Mouse (Mus musculus) spleen, adult 2 months (tissue): Measurements from ENCODE around the gene Thada. TPM values are rescaled to one million over a fixed set of nuclear protein-coding genes. Genes with fewer than 3 reads are reported as not detected.
A peak's percentile ranks its signal among the peaks of the same experiment; 100 is the strongest.

Source experiments
- DNase-seq, 2 experiments: peaks; one replicate each; pipeline versions ENCODE4 v3.0.0 to v3.0.0-alpha.2; 2012 to 2021; ENCODE audit warnings: low spot score in 2 of 2, low read depth in 1 of 2
- H3K27ac ChIP-seq: fragments of 200-500 bp; 2 replicates; pipeline ENCODE4 v1.5.1; 2012; ENCODE audit warnings: low read length, inconsistent platforms; ENCODE audit not compliant: insufficient read depth
- H3K27me3 ChIP-seq: fragments of 200-500 bp; 2 replicates; pipeline ENCODE4 v1.6.1; 2012; ENCODE audit warnings: mild to moderate bottlenecking, moderate library complexity, low read length, inconsistent platforms; ENCODE audit not compliant: control insufficient read depth, insufficient read depth
- H3K36me3 ChIP-seq: fragments of 200-500 bp; 2 replicates; pipeline ENCODE4 v1.6.1; 2012; ENCODE audit warnings: mild to moderate bottlenecking, low read length, inconsistent platforms; ENCODE audit not compliant: control insufficient read depth, insufficient read depth
- H3K4me1 ChIP-seq: fragments of 200-500 bp; 2 replicates; pipeline ENCODE4 v1.6.1; 2011; ENCODE audit warnings: inconsistent platforms; ENCODE audit not compliant: control insufficient read depth, insufficient read depth, insufficient read length
- H3K4me3 ChIP-seq: fragments of 200-500 bp; 2 replicates; pipeline ENCODE4 v1.5.1; 2011; ENCODE audit warnings: mild to moderate bottlenecking, inconsistent platforms; ENCODE audit not compliant: insufficient read depth, insufficient read length; ENCODE audit errors: extremely low read depth
- CTCF ChIP-seq: fragments of 200-500 bp; IDR thresholded peaks from 2 replicates; pipeline ENCODE4 v1.5.1; 2011; ENCODE audit warnings: mild to moderate bottlenecking, inconsistent platforms; ENCODE audit not compliant: insufficient read depth, insufficient read length, insufficient replicate concordance; ENCODE audit errors: extremely low read depth
- POLR2A ChIP-seq: fragments of 200-500 bp; IDR thresholded peaks from 2 replicates; pipeline ENCODE4 v1.6.1; 2011; ENCODE audit warnings: low read depth, low read length, inconsistent platforms
- WGBS: fragments of 180-500 bp; shearing (Covaris S2); methylation state at CpG from one replicate; pipeline ENCODE4 v1.1.7; 2018; 5-methylcytosine and 5-hydroxymethylcytosine counted together
- polyA plus RNA-seq: library from polyadenylated mRNA; depleted of rRNA; stranded (reverse); fragments of >200 nt; gene quantifications from 2 replicates; pipeline ENCODE4 v1.2.3, GENCODE M21; 2012

The Thada gene
- polyA plus RNA-seq, 1 experiment: 17.2 TPM

- peak; percentile 78 to 83 for DNase-seq
- Histone ChIP-seq H3K4me3 (peak overlapping the region; percentile 69), H3K27ac (peak overlapping the region; percentile 99), H3K4me1 (peaks cover 13% of the 10 kb centered on the region; the same call in 1 of the 2 replicates), H3K27me3 (no peaks in the 10 kb centered on the region), H3K36me3 (peaks cover 13% of the 10 kb centered on the region)
- 4% methylated on average over 11 of the region's 11 CpGs for WGBS
- TF ChIP-seq CTCF (no peak), POLR2A (peak; percentile 12; the same call in 1 of the 2 replicates)
Observed at GRCm38 (mm10) chr17:84180715-84181501, 285.1 kb downstream of the Thada start.

DNA sequence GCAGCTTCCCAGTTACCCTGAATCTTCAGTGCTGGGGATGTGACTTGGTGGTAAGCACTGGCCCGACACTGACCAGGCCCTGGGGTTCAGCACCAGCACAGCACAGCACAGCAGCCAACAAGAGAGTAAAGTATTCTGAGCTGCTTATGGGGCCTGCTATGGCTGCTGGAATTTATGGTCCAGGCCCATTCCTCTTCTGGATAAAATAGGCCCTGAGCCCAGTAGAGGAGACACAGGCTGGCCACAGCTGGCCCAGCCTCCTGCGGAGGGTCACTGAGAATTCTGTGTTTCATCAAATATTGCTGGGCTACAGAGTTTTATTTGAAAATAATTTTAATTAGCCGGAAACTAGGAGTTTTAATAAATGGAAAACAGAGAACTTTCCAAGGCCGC is 286.0 kb downstream of the Thada start:
- 43% methylated on average over 4 of the region's 4 CpGs for WGBS
- peak in 1 of 2 experiments; percentile 3 for DNase-seq
- Histone ChIP-seq H3K27ac (peak overlapping the region; percentile 99), H3K4me3 (no peak overlapping the region), H3K27me3 (no peaks in the 10 kb centered on the region), H3K4me1 (peaks cover 13% of the 10 kb centered on the region; the same call in 1 of the 2 replicates), H3K36me3 (peaks cover 5% of the 10 kb centered on the region)
- TF ChIP-seq POLR2A: no peak
- TF ChIP-seq CTCF: no peak

- DNase-seq: peak in 1 of 2 experiments; percentile 4
- TF ChIP-seq CTCF (no peak), POLR2A (no peak)
- 67% methylated on average over 17 of the region's 17 CpGs for WGBS
- H3K4me1 ChIP-seq: peaks cover 13% of the 10 kb centered on the region; the same call in 1 of the 2 replicates
- peaks cover 3% of the 10 kb centered on the region; the same call in 1 of the 2 replicates for H3K36me3 ChIP-seq
- H3K4me3 ChIP-seq: no peak overlapping the region
- no peaks in the 10 kb centered on the region for H3K27me3 ChIP-seq
- H3K27ac ChIP-seq: peak overlapping the region; percentile 99
Observed at GRCm38 (mm10) chr17:84179026-84179972, 286.7 kb downstream of the Thada start.

DNA sequence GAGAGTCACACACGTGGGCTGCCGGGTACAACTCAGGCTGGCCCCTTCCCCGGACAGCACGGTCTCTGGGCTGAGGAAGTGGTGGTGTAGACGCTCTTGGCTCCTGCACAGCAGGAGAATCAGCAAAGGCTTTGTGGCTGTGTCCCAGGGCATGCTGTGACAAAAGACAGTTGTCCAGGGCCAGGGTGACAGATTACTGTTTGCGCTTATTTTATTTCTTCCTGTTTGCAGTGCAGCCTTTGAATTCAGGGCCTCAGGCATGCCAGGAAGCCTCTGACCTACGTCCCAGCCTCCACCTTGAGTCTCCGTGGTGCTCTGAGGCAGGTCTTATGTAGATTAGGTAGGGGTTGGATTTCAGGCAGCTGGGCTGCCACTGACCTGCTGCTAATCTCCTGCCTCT is 288.5 kb downstream of the Thada start:
- Histone ChIP-seq H3K4me3 (no peak overlapping the region), H3K27ac (peak overlapping the region; percentile 61), H3K4me1 (peaks cover 10% of the 10 kb centered on the region; the same call in 1 of the 2 replicates), H3K27me3 (no peaks in the 10 kb centered on the region), H3K36me3 (no peaks in the 10 kb centered on the region)
- no peak for TF ChIP-seq CTCF
- no peak for TF ChIP-seq POLR2A
- DNase-seq: peak in 1 of 2 experiments; percentile 2
- WGBS: 21% methylated on average over 8 of the region's 8 CpGs

- H3K27ac ChIP-seq: no peak overlapping the region
- no peak overlapping the region for H3K4me3 ChIP-seq
- no peaks in the 10 kb centered on the region for H3K27me3 ChIP-seq
- TF ChIP-seq POLR2A (no peak), CTCF (no peak)
- no peaks in the 10 kb centered on the region for H3K36me3 ChIP-seq
- H3K4me1 ChIP-seq: peaks cover 10% of the 10 kb centered on the region; the same call in 1 of the 2 replicates
- peak in 1 of 2 experiments; percentile 2 for DNase-seq
- 82% methylated on average over 7 of the region's 7 CpGs for WGBS
Observed at GRCm38 (mm10) chr17:84176446-84176845, 289.6 kb downstream of the Thada start.

GRCm38 (mm10) chr17:84175196-84175595 is 290.8 kb downstream of the Thada start:
- no peaks in the 10 kb centered on the region for H3K36me3 ChIP-seq
- no peak overlapping the region for H3K4me3 ChIP-seq

More at GRCm38 (mm10) chr17:84175196-84175595, 290.8 kb downstream of the Thada start:
- Histone ChIP-seq H3K27me3 (no peaks in the 10 kb centered on the region), H3K27ac (no peak overlapping the region), H3K4me1 (peaks cover 10% of the 10 kb centered on the region; the same call in 1 of the 2 replicates)
- 95% methylated on average over 17 of the region's 17 CpGs for WGBS
- TF ChIP-seq CTCF (no peak), POLR2A (no peak)
- peak in 1 of 2 experiments; percentile 2 for DNase-seq
